Mouse (Mus musculus): ENCODE measurements around the gene Olfr1480.

The Olfr1480 gene

DNA sequence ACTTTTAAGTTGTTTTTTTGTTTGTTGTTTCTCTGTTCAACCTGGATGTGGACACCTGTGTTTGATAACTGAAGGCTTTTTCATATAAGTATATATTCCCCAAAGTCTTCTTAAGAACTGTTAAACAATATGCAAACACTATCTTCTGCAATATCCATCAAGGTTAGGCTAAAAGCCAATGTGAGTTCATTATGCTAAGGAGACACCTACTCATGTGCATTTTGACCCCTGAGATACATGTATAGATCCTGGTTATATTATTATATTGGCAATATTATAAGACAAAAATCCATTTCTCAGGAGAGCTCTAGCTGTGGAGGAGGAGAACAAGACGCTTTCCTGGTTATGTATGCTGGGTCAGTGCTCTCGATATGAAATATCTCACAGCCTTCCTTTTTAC is at the start of gene Olfr1480:
Olfr1480 (plus strand) TSS at position 301 of the 400 bp plus-strand sequence.
- no peak for DNase-seq

DNA sequence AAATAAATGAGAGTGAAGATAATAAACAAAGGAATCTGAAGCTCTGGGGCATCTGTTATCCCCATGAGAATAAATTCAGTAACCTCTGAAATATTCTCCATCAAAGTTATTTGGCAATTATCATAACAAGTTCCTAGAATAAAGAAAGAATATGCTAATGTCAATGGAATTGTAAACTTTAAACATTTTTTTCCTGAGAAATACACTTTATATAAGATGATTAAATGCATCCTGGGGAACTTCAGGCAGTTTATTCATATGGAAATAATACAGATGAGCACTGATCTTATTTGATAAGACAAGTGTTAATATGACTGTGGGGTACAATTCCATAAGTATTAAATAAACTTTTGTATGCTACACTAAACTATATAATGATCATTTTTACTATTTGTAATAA is 47.6 kb upstream of the Olfr1480 start, which contains the start of gene Olfr1475:
Olfr1475 (minus strand) TSS at position 101 of the 400 bp plus-strand sequence.
- no peak for DNase-seq

DNA sequence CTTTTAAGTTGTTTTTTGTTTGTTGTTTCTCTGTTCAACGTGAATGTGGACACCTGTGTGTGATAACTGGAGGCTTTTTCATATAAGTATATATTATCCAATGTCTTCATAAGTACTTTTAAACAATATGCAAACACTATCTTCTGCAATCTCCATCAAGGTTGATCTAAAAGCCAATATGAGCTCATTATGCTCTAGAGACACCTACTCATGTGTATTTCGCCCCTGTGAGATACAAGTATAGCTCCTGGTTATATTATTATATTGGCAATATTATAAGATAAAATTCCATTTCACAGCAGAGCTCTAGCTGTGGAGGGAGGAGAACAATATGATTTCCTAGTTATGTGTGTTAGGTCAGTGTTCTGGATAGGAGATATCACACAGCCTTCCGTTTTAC is 27.5 kb upstream of the Olfr1480 start, which contains the start of gene Olfr1477:
Olfr1477 (plus strand) TSS at position 301 of the 400 bp plus-strand sequence.
- no peak for DNase-seq

Data from thymus, postnatal 14 days (tissue).